Mouse (Mus musculus) midbrain, embryonic 15.5 days (tissue): ENCODE measurements around the gene Apol10b. TPM values are rescaled to one million over a fixed set of nuclear protein-coding genes. Genes with fewer than 3 reads are reported as not detected.
"Not testable (repeated sequence)": the region's sequence is repeated elsewhere in the genome, so short reads cannot be mapped to it uniquely, and the experiment has no call there.

ENCODE experiments used
- ATAC-seq: fragments of 200-750 bp; cut with Nextera tagmentation; replicated peaks from 2 replicates; pipeline ENCODE4 v1.8.0; 2017; ENCODE audit warnings: moderate TSS enrichment
- H3K27ac ChIP-seq: fragments of 300-500 bp; sonication (generic); 2 replicates; pipeline ENCODE4 v1.5.1; 2015; ENCODE audit warnings: mild to moderate bottlenecking, inconsistent platforms
- H3K27me3 ChIP-seq: fragments of 300-500 bp; sonication (generic); replicated peaks from 2 replicates; pipeline ENCODE4 v1.6.1; 2015; ENCODE audit warnings: inconsistent platforms
- H3K36me3 ChIP-seq: fragments of 300-500 bp; sonication (generic); replicated peaks from 2 replicates; pipeline ENCODE4 v1.6.1; 2015; ENCODE audit warnings: inconsistent platforms
- H3K4me1 ChIP-seq: fragments of 300-500 bp; sonication (generic); 2 replicates; pipeline ENCODE4 v1.6.1; 2015; ENCODE audit warnings: inconsistent platforms
- H3K4me2 ChIP-seq: fragments of 300-500 bp; sonication (generic); 2 replicates; pipeline ENCODE4 v1.6.1; 2015; ENCODE audit warnings: inconsistent platforms, mild to moderate bottlenecking, moderate library complexity
- H3K4me3 ChIP-seq: fragments of 300-500 bp; sonication (generic); 2 replicates; pipeline ENCODE4 v1.5.1; 2015; ENCODE audit warnings: mild to moderate bottlenecking, inconsistent platforms
- H3K9ac ChIP-seq: fragments of 300-500 bp; sonication (generic); 2 replicates; pipeline ENCODE4 v1.6.1; 2015; ENCODE audit warnings: mild to moderate bottlenecking, inconsistent platforms
- H3K9me3 ChIP-seq: fragments of 300-500 bp; sonication (generic); 2 replicates; pipeline ENCODE4 v1.6.1; 2016; ENCODE audit warnings: inconsistent platforms
- WGBS: fragments of 180-500 bp; shearing (Covaris S2); methylation state at CpG from one replicate; pipeline ENCODE4 v1.1.7; 2015; ENCODE audit warnings: mixed read lengths; 5-methylcytosine and 5-hydroxymethylcytosine counted together
- polyA plus RNA-seq: library from polyadenylated mRNA; unstranded; fragments of >200 nt; fragmentation: Nextera tagmentation; extraction: Ambion mirVana; gene quantifications from 2 replicates; pipeline ENCODE4 v1.2.1, GENCODE M21; 2015

The Apol10b gene
- polyA plus RNA-seq, result 0.15 and 0.17 TPM in 2 replicates

DNA sequence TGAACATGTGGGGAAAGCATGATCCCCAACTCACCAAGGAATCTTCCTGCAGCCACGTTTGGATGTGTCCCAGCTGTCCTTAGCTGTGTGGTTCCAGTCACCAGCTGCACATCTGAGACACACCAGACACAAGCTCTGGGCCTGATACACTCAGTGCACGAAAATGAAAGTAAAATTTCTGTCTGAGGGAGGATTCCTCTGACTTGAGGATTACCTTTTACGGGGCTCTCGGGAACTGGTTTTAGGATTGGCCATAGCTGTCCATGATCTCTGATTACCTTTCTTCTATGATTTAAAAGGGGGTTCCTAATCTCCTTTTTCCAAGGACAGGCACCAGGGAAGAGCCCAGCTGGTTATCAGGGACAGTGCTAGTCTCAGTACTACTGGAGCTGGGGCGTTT, at the start of gene Apol10b:
Apol10b (minus strand) TSS at position 165 of the 400 bp plus-strand sequence.
- H3K4me1 ChIP-seq, result no peaks in the 10 kb centered on the region
- ATAC-seq, result no peak
- no peaks in the 10 kb centered on the region for H3K36me3 ChIP-seq
- H3K9me3 ChIP-seq, result no peaks in the 10 kb centered on the region
- no peak within 1 kb of the TSS for H3K4me3 ChIP-seq
- H3K27ac ChIP-seq, result no peak within 1 kb of the TSS
- no peaks in the 10 kb centered on the region for H3K27me3 ChIP-seq
- 67% methylated on average over 5 of the region's 5 CpGs for WGBS
- H3K4me2 ChIP-seq, result no peak within 1 kb of the TSS
- no peak within 1 kb of the TSS for H3K9ac ChIP-seq

DNA sequence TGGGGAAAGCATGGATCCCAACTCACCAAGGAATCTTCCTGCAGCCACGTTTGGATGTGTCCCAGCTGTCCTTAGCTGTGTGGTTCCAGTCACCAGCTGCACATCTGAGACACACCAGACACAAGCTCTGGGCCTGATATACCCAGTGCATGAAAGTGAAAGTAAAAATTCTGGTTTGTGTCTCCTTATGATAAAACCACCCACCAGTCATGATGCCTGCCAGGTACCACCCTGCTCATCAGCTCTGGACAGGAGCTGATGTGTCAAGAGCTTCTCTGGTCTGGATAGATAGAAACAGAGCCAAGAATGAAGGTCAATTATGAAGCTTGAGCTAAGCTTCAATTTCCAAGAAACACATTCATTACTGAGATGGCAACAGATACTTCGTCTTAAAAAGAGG, 47.3 kb upstream of the Apol10b start, which contains the start of gene Apol11b:
Apol11b (minus strand) TSS at position 111 of the 400 bp plus-strand sequence.
- H3K4me3 ChIP-seq, H3K36me3 ChIP-seq, H3K27ac ChIP-seq, H3K4me1 ChIP-seq, H3K9me3 ChIP-seq, ATAC-seq, H3K9ac ChIP-seq, H3K27me3 ChIP-seq, H3K4me2 ChIP-seq: not testable (repeated sequence)
- WGBS, result 69% methylated on average over 2 of the region's 2 CpGs

DNA sequence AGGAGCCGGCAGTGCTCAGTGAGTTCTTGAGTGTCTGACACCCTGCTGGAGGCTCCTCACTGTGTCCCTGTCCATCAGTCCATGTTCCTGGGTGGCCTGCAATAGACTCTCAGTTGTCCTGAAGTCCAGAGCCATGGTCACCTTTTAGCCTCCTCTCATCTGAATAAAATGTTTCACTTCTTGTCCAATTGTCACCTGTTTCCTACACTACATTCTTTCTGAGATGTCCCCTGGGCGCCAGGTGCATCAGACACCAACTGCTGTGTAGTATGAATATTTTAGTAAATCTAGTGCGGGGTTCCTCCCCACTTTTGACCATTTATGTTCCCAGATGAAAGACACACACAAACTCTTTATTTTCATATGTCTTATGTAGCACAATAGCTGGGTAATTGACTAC, 33.9 kb upstream of the Apol10b start:
- not testable (repeated sequence) for H3K36me3 ChIP-seq, H3K9me3 ChIP-seq, H3K9ac ChIP-seq, H3K4me2 ChIP-seq, ATAC-seq, H3K4me1 ChIP-seq, H3K4me3 ChIP-seq, H3K27me3 ChIP-seq, H3K27ac ChIP-seq
- WGBS, result 77% methylated on average over 3 of the region's 3 CpGs

DNA sequence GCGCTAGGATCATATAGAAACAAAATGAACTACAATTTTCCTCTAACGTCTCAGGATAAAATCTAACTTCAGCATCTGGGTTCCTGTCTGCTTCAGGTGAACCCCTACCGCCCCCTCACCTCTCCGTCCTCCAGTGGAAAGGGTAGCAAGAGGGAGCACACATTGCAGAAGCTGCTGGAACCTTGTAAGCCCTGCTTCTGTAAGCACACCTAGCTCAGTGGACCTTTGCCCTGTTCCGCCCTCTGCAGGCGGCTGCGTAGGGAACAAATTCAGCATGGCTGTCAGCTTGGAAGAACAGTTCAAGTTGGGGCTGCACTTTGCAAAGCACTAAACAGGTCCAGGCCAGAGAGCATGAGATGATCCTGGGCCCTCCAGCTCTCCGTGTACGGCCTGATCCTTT, 32.7 kb upstream of the Apol10b start:
- WGBS, result 58% methylated on average over 9 of the region's 9 CpGs
- H3K4me2 ChIP-seq, ATAC-seq, H3K27ac ChIP-seq, H3K36me3 ChIP-seq, H3K4me3 ChIP-seq, H3K27me3 ChIP-seq, H3K9me3 ChIP-seq, H3K9ac ChIP-seq, H3K4me1 ChIP-seq: not testable (repeated sequence)

DNA sequence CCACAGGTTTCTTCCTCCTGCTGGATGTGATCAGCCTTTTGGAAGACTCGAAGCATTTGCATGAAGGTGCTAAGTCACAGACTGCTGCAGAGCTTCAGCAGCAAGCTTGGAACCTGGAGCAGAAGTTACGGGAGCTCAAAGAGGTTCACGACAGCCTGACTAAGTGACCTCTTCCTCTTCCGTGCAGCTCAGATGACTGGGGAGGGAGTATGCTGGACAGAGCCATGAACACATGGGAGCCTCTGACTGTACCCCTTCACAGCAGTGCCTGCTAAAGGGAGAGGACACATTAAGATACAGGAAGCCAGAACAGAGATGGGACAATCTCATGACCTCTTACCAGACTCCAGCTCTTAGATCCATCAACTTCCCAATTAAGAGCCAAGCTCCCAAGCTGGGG, 30.5 kb upstream of the Apol10b start:
- 92% methylated on average over 4 of the region's 4 CpGs for WGBS
- H3K27ac ChIP-seq, H3K4me3 ChIP-seq, H3K9ac ChIP-seq, H3K36me3 ChIP-seq, H3K4me1 ChIP-seq, ATAC-seq, H3K27me3 ChIP-seq, H3K4me2 ChIP-seq, H3K9me3 ChIP-seq: not testable (repeated sequence)

DNA sequence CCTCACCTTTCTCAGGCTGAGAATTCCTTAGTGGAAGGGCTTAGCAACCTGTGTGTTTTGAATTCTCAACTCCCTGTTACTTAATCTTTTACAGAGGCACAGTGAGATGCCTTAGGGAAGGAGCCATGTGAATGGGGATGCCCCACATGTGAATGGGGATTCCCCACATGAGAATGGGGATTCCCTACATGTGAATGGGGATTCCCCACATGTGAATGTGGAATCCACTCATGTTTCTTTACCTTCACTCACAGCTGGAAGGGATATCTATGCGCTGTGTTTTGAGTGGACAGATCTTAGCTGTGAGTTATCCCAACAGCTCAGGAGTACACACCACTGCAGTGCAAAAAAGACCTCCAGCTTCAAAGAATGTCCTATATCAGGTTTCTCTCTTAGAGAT, 28.8 kb upstream of the Apol10b start:
- no peak overlapping the region for H3K4me3 ChIP-seq
- no peak overlapping the region for H3K4me2 ChIP-seq
- H3K4me1 ChIP-seq, result no peaks in the 10 kb centered on the region
- no peak overlapping the region for H3K27ac ChIP-seq
- no peaks in the 10 kb centered on the region for H3K9me3 ChIP-seq
- H3K27me3 ChIP-seq, result no peaks in the 10 kb centered on the region
- no peak overlapping the region for H3K9ac ChIP-seq
- no peaks in the 10 kb centered on the region for H3K36me3 ChIP-seq
- 89% methylated on average over 1 of the region's 1 CpGs for WGBS
- no peak for ATAC-seq

DNA sequence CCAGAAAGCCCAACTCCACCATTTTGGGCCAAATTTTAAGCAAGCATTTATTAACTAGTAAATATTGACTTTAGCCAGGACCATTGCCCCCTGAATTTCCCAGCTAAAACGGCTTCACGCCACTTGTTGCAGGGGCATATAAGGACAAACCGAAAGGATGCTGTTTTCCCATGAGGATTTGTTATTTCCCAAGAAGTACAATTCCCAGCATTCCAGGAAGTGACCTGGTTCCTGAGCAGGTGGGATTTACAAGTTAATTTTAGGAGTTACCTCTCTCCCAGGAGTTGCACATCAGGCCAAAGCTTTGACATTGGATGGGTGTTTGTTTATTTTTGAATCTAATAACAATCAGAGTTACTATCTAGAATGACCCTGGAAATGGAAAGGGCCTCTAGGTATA, 10.1 kb upstream of the Apol10b start:
- ATAC-seq, result no peak

DNA sequence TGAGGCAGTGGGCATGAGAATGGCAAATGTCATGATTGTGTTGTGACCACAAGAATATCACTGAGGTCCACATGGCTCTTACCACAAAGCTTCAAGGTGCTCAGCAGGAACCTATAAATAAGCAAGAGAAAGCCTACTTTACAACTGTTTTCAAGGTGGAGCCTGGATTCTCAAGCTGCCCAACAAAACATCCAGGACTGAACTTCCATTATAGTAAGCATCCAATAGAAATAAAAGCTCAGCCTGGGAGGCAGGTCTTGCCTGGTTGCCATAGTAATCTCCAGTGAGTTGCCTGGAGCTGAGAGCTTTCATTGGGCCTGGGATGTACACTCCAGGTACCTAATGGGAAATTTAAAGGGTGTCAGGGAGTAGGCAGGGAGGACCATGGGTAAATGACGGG, 3.0 kb upstream of the Apol10b start, which contains the start of gene Gm36245:
Gm36245 (plus strand) TSS at position 301 of the 400 bp plus-strand sequence.
- Histone ChIP-seq H3K9ac (no peak within 1 kb of the TSS), H3K4me3 (no peak within 1 kb of the TSS), H3K36me3 (no peaks in the 10 kb centered on the region), H3K9me3 (no peaks in the 10 kb centered on the region), H3K4me2 (no peak within 1 kb of the TSS), H3K27ac (no peak within 1 kb of the TSS), H3K27me3 (no peaks in the 10 kb centered on the region), H3K4me1 (no peaks in the 10 kb centered on the region)
- no peak for ATAC-seq
- WGBS, result 86% methylated on average over 1 of the region's 1 CpGs

More for the DNA sequence above, 10.1 kb upstream of the Apol10b start:
- H3K9ac ChIP-seq, result no peak overlapping the region
- no peaks in the 10 kb centered on the region for H3K27me3 ChIP-seq
- H3K4me1 ChIP-seq, result no peaks in the 10 kb centered on the region
- H3K36me3 ChIP-seq, result no peaks in the 10 kb centered on the region
- WGBS, result 94% methylated on average over 3 of the region's 3 CpGs
- no peak overlapping the region for H3K4me2 ChIP-seq
- no peak overlapping the region for H3K27ac ChIP-seq
- no peaks in the 10 kb centered on the region for H3K9me3 ChIP-seq
- H3K4me3 ChIP-seq, result no peak overlapping the region

DNA sequence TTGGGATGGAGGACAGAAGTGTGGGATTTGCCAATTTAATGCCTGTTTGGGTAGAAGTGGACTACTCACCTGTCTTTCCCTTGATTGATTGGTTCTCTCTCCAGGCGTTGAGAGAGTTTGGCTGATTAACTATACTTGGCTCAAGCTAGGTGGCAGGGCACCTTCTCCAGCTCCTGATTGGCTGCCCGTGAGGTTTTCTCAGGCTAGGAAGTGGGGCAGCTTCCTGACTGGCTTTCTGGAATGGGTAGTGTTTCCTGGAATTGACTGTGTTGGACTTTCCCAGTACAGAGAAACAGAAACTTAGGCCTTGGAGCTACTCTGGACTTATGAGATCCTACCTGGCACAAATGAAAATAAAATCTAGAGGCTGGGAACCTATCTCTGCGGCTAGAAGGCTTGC, 2.5 kb upstream of the Apol10b start:
- H3K9ac ChIP-seq, result no peak overlapping the region
- no peak overlapping the region for H3K4me3 ChIP-seq
- WGBS, result 73% methylated on average over 3 of the region's 3 CpGs
- ATAC-seq, result no peak
- H3K36me3 ChIP-seq, result no peaks in the 10 kb centered on the region
- H3K4me2 ChIP-seq, result no peak overlapping the region
- H3K4me1 ChIP-seq, result no peaks in the 10 kb centered on the region
- no peak overlapping the region for H3K27ac ChIP-seq
- H3K27me3 ChIP-seq, result no peaks in the 10 kb centered on the region
- no peaks in the 10 kb centered on the region for H3K9me3 ChIP-seq

DNA sequence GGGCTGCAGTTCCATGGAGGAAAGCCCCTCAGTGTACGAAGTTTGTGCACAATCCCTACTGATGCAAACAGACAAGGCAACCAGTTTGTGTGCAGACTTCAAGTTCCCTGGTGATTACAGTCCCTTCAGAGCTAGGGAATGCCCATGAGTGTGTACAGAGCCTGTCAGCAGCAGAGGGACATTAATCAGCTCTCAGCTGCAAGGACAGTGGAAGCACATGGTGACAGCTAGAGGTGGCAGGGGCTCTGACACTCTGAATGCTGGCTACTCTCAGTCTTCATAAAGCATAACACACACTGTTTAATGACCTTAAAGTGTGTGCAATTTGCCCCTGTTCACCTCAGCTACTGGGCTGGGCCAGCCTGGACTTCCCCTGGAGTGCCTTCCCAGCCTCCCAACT, 2.4 kb downstream of the Apol10b start:
- H3K4me1 ChIP-seq, result no peaks in the 10 kb centered on the region
- H3K36me3 ChIP-seq, result no peaks in the 10 kb centered on the region
- H3K9ac ChIP-seq, result no peak overlapping the region
- H3K27me3 ChIP-seq, result no peaks in the 10 kb centered on the region
- WGBS, result 74% methylated on average over 1 of the region's 1 CpGs
- H3K4me2 ChIP-seq, result no peak overlapping the region
- ATAC-seq, result no peak
- H3K9me3 ChIP-seq, result no peaks in the 10 kb centered on the region
- no peak overlapping the region for H3K4me3 ChIP-seq
- H3K27ac ChIP-seq, result no peak overlapping the region

DNA sequence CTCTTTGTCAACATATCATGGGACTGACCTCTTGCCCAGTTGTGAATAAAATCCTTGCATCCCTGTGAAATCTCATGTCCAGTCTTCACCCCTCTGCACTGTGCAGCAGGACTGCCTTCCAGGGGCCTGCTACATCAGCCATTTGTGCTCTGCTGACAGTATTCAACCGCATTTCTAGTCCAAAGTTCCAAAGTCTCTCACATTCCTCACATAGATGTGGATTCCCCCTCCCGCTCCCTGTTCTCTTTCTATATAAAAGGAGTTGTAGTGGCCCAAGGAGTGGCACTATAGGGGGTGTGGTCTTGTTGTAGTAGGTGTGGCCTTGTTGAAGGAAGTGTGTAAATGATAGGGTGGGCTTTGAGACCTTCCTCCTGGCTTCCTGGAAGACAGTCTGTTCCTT, 5.0 kb downstream of the Apol10b start:
- no peaks in the 10 kb centered on the region for H3K36me3 ChIP-seq
- ATAC-seq, result no peak
- no peak overlapping the region for H3K4me3 ChIP-seq
- WGBS, result 78% methylated on average over 2 of the region's 2 CpGs
- no peaks in the 10 kb centered on the region for H3K9me3 ChIP-seq
- H3K27me3 ChIP-seq, result no peaks in the 10 kb centered on the region
- H3K27ac ChIP-seq, result no peak overlapping the region
- H3K4me1 ChIP-seq, result no peaks in the 10 kb centered on the region
- H3K9ac ChIP-seq, result no peak overlapping the region
- H3K4me2 ChIP-seq, result no peak overlapping the region

DNA sequence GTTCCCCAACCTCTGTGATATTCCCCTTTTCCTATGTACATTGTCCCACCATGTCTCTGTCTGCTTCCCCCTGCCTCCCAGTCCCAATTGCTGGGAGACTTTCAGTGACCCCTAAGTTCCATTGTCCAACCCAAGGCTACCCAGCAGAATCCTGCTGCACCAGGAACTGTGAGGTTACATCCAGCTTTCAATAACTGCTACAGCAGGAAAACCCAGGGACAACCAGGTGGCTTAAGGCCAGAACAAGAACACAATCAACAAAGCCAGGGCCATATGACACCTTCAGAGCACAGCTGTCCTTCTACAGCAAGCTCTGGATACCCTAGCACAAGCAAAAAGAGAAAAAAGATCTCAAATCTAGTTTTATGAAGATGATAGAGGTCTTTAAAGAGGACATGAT, 6.9 kb downstream of the Apol10b start:
- no peak overlapping the region for H3K4me3 ChIP-seq
- H3K36me3 ChIP-seq, result no peaks in the 10 kb centered on the region
- H3K4me1 ChIP-seq, result no peaks in the 10 kb centered on the region
- no peak for ATAC-seq
- H3K9ac ChIP-seq, result no peak overlapping the region
- no peak overlapping the region for H3K4me2 ChIP-seq
- H3K27ac ChIP-seq, result no peak overlapping the region
- H3K9me3 ChIP-seq, result no peaks in the 10 kb centered on the region
- H3K27me3 ChIP-seq, result no peaks in the 10 kb centered on the region

DNA sequence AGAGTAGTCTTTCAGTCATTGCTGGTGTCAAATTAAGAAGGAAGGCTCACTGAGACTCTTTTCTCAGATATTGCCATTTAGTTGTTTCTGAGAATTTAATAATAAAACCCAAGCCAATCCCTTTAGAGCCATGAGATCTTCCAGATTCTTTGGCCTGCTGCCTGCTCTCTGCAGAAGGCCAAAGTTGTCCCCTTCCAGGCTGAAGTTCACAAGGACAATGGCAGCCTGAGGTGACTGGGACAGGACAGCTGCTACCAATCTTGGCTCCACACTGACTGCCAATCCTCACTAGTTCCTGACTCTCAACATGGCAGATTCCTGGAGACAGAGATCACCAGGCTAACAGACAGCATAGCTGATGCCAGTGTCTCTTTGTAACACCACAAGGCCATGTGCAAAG, 8.9 kb downstream of the Apol10b start:
- Histone ChIP-seq H3K4me3 (no peak overlapping the region), H3K27ac (no peak overlapping the region), H3K4me2 (no peak overlapping the region), H3K27me3 (no peaks in the 10 kb centered on the region), H3K36me3 (no peaks in the 10 kb centered on the region), H3K4me1 (no peaks in the 10 kb centered on the region), H3K9ac (no peak overlapping the region), H3K9me3 (no peaks in the 10 kb centered on the region)
- ATAC-seq, result no peak

DNA sequence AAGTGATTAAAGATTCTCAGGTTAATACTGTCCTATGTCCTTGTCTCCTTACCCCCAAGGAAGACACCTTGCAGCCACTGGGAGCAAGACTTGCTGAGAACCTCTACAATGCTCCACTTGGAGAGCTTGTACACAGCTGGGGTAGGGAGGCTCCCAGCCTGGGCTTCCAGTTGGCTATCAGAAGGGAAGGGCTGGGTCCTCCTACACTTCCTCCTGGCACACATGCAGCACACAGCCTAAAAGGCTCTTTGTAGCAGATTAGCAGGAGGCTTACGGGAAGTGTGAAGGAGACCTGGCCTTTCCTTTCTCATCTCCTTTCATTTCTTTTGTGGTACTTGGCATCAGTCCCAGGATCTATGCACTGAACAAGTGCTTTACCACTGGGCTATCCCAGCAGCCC, 14.2 kb downstream of the Apol10b start:
- no peaks in the 10 kb centered on the region for H3K9me3 ChIP-seq
- H3K36me3 ChIP-seq, result no peaks in the 10 kb centered on the region
- no peak overlapping the region for H3K9ac ChIP-seq
- H3K4me1 ChIP-seq, result no peaks in the 10 kb centered on the region
- no peak overlapping the region for H3K4me2 ChIP-seq
- 41% methylated on average over 1 of the region's 1 CpGs for WGBS
- no peak overlapping the region for H3K4me3 ChIP-seq
- H3K27ac ChIP-seq, result no peak overlapping the region
- no peaks in the 10 kb centered on the region for H3K27me3 ChIP-seq
- no peak for ATAC-seq
